ENCODE assay signal across 8 mouse cellular contexts in genomic region chr3:95517493-95517898, GRCm38 (mm10). TPM values are rescaled to one million over a fixed set of nuclear protein-coding genes. Genes with fewer than 3 reads are reported as not detected.
DNase-seq lines count a peak whose midpoint lies in the region; ATAC-seq and TF ChIP-seq lines count a peak whose summit lies in the region.

No protein-coding gene starts in this region.

- no peak overlapping the region for H3K27ac ChIP-seq in forebrain, postnatal 0 days (ENCODE audit: low read depth, low read length)
- H3K27ac ChIP-seq in hindbrain, embryonic 11.5 days (ENCODE audit: low read depth, low read length) = no peak overlapping the region

- peak; percentile 92 for ATAC-seq in forebrain, postnatal 0 days
- ATAC-seq in hindbrain, embryonic 11.5 days (ENCODE audit: low FRiP score) = no peak

- H3K36me3 ChIP-seq in forebrain, postnatal 0 days (ENCODE audit: insufficient read depth) = no peaks in the 10 kb centered on the region
- no peaks in the 10 kb centered on the region for H3K36me3 ChIP-seq in hindbrain, embryonic 11.5 days (ENCODE audit: control insufficient read depth, insufficient read depth, low read length)

- H3K4me1 ChIP-seq in forebrain, postnatal 0 days (ENCODE audit: insufficient read depth) = no peaks in the 10 kb centered on the region
- H3K4me1 ChIP-seq in hindbrain, embryonic 11.5 days (replicated peaks; ENCODE audit: control insufficient read depth, insufficient read depth, low read length) = no peaks in the 10 kb centered on the region

- no peak overlapping the region for H3K4me2 ChIP-seq in forebrain, postnatal 0 days (ENCODE audit: low read depth)
- no peak overlapping the region for H3K4me2 ChIP-seq in hindbrain, embryonic 11.5 days (replicated peaks; ENCODE audit: low read depth, low read length)

- DNase-seq in R1 (ENCODE audit: low read depth, low spot score) = peak; percentile 76
- peak; percentile 79 for DNase-seq in cerebellum, adult 9-10 months
- peak; percentile 91 for DNase-seq in forebrain, postnatal 0 days
- DNase-seq in hindbrain, embryonic 11.5 days (ENCODE audit: low spot score) = peak; percentile 82
- peak; percentile 59 to 80 for DNase-seq in layer of hippocampus, postnatal 25 days (ENCODE audit: extremely low spot score in 1 of 2, low spot score in 1 of 2)
- peak; percentile 82 for DNase-seq in lung, postnatal 36 days
- peak; percentile 72 for DNase-seq in retina, postnatal 7 days (ENCODE audit: low read depth, low spot score)
- peak; percentile 23 to 51 for DNase-seq in urinary bladder, postnatal 36 days (ENCODE audit: low spot score in 2 of 2)

- H3K9me3 ChIP-seq in forebrain, postnatal 0 days (ENCODE audit: low read length) = no peaks in the 10 kb centered on the region
- H3K9me3 ChIP-seq in hindbrain, embryonic 11.5 days (ENCODE audit: control insufficient read depth, low read length) = no peaks in the 10 kb centered on the region

- TF ChIP-seq CTCF in forebrain, postnatal 0 days (IDR thresholded peaks at IDR 0.05; ENCODE audit: low read depth) = peak; percentile 91

- H3K9ac ChIP-seq in forebrain, postnatal 0 days = no peak overlapping the region
- no peak overlapping the region for H3K9ac ChIP-seq in hindbrain, embryonic 11.5 days (ENCODE audit: low read depth, low read length)

- H3K4me3 ChIP-seq in forebrain, postnatal 0 days (ENCODE audit: low read depth, low read length) = no peak overlapping the region
- no peak overlapping the region for H3K4me3 ChIP-seq in hindbrain, embryonic 11.5 days (ENCODE audit: low read depth, low read length)

- WGBS in forebrain, postnatal 0 days = 14% methylated on average over 10 of the region's 10 CpGs
- 41% methylated on average over 10 of the region's 10 CpGs for WGBS in hindbrain, embryonic 11.5 days

- no peaks in the 10 kb centered on the region for H3K27me3 ChIP-seq in forebrain, postnatal 0 days (ENCODE audit: insufficient read depth, low read length)
- no peaks in the 10 kb centered on the region for H3K27me3 ChIP-seq in hindbrain, embryonic 11.5 days (ENCODE audit: control insufficient read depth, insufficient read depth, low read length)

RNA-seq across cellular contexts. Expression of gene Ctss, which starts 9.1 kb away (rescaled TPM):
- 17.3 and 20.3 TPM in 2 replicates for total RNA-seq in forebrain, postnatal 0 days (2014; rRNA removed)
- 23.1 and 25.5 TPM in 2 replicates for polyA plus RNA-seq in forebrain, postnatal 0 days (2015; fragmentation: Nextera tagmentation; extraction: Ambion mirVana)
- 11.3 and 12.3 TPM in 2 replicates for polyA plus RNA-seq in hindbrain, embryonic 11.5 days (2014; fragmentation: Nextera tagmentation; extraction: Ambion mirVana)
- total RNA-seq in layer of hippocampus, postnatal 25 days (2021) = 10 to 100 TPM; 56.8 to 65.8 TPM

RNA-seq across cellular contexts. Expression of gene Ctsk, which starts 18.4 kb away (rescaled TPM):
- total RNA-seq in forebrain, postnatal 0 days (2014; rRNA removed) = 6.5 and 16.5 TPM in 2 replicates
- 8.6 and 10.1 TPM in 2 replicates for polyA plus RNA-seq in forebrain, postnatal 0 days (2015; fragmentation: Nextera tagmentation; extraction: Ambion mirVana)
- 10.3 and 10.9 TPM in 2 replicates for polyA plus RNA-seq in hindbrain, embryonic 11.5 days (2014; fragmentation: Nextera tagmentation; extraction: Ambion mirVana)
- 1 to 10 TPM; 3.5 to 4.2 TPM for total RNA-seq in layer of hippocampus, postnatal 25 days (2021)

RNA-seq across cellular contexts. Expression of gene Hormad1, which starts 42.0 kb away (rescaled TPM):
- total RNA-seq in forebrain, postnatal 0 days (2014; rRNA removed) = not detected in 2 replicates
- polyA plus RNA-seq in forebrain, postnatal 0 days (2015; fragmentation: Nextera tagmentation; extraction: Ambion mirVana) = not detected in 2 replicates
- not detected in 2 replicates for polyA plus RNA-seq in hindbrain, embryonic 11.5 days (2014; fragmentation: Nextera tagmentation; extraction: Ambion mirVana)
- total RNA-seq in layer of hippocampus, postnatal 25 days (2021) = not detected

Comparison
In these comparisons a context has a peak if more than half of its experiments do, and no peak if none do; other contexts are left out.
1. DNase-seq: peak in every context shown above with its lines; median percentile 91 in forebrain, postnatal 0 days; 82 in hindbrain, embryonic 11.5 days; 82 in lung, postnatal 36 days; 79 in cerebellum, adult 9-10 months; 76 in R1; 72 in retina, postnatal 7 days; 70 in layer of hippocampus, postnatal 25 days; 37 in urinary bladder, postnatal 36 days.